Mouse (Mus musculus) embryonic fibroblast, embryonic 13.5 days (primary cell): Measurements from ENCODE around the gene Cpn2.

Source experiments
- CTCF ChIP-seq: IDR thresholded peaks from 2 replicates; pipeline ENCODE4 v1.5.1; 2011; ENCODE audit warnings: mild to moderate bottlenecking, control low read depth, low read length, moderate library complexity, borderline replicate concordance; ENCODE audit not compliant: insufficient read depth
- POLR2A ChIP-seq: IDR thresholded peaks from 2 replicates; pipeline ENCODE4 v1.6.1; 2011; ENCODE audit warnings: low read depth, mild to moderate bottlenecking, control low read depth, low read length, moderate library complexity

DNA sequence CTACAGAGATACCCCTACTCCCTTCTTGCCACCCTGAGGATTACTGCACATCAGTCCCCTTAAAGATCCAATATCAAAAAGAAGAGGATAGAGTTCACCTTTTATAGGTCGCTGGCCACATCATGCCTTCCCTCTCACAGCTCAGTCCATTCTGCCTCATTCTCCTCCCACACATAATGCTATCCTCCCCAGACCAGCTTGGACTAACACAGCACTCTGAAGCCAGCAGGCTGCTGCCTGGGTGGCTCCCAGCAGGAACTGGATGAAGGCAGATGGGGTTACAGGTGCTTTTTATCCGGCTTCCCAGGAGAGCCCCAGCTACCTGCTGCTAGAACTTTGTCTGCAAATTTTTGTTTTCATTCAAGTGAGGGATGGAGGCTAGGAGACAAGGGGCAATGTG lies 51.5 kb downstream of the Cpn2 start:
- TF ChIP-seq CTCF (no peak), POLR2A (no peak)
